Mouse (Mus musculus): Measurements from ENCODE around the gene Tubb1. TPM values are rescaled to one million over a fixed set of nuclear protein-coding genes. Genes with fewer than 3 reads are reported as not detected.

The Tubb1 gene
- 23.9 and 26.9 TPM in 2 replicates for polyA plus RNA-seq (2015; fragmentation: Nextera tagmentation; extraction: Ambion mirVana)

DNA sequence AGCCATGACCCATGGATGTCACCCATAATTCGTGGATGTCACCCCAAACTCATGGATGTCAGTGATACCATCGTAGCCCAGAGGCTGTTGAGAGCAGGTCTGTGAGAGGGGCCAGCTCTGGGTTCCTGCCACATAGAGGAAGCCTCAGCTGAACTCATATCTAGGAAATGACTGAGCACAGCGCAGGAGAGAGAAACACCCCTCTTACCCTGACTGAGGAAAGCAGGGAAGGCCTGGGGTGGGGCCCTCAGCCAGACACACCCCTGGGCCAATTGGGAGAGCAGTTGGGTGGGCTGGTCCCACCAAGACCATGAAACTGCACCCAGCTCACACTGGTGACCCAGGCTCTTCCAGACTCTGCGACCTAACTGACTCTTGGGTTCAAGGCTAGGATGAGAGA, at the start of gene Tubb1:
TSS of gene Tubb1 (plus strand) at position 343 of the 400 bp plus-strand sequence.
- peak; percentile 54 for ATAC-seq (ENCODE audit: insufficient read depth)
- Histone ChIP-seq H3K36me3 (replicated peaks) (no peaks in the 10 kb centered on the region), H3K27ac (replicated peaks) (peak within 1 kb of the TSS; percentile 91), H3K4me1 (replicated peaks) (peaks cover 49% of the 10 kb centered on the region), H3K9me3 (replicated peaks) (no peaks in the 10 kb centered on the region), H3K4me3 (replicated peaks) (no peak within 1 kb of the TSS), H3K27me3 (peaks cover 29% of the 10 kb centered on the region), H3K4me2 (0 out of 2 replicates have a peak within 1 kb of the TSS, but pooled peaks have one; percentile 0), H3K9ac (no peak within 1 kb of the TSS)
- 25% methylated on average over 4 of the region's 4 CpGs for WGBS (ENCODE audit: insufficient replicate concordance)

DNA sequence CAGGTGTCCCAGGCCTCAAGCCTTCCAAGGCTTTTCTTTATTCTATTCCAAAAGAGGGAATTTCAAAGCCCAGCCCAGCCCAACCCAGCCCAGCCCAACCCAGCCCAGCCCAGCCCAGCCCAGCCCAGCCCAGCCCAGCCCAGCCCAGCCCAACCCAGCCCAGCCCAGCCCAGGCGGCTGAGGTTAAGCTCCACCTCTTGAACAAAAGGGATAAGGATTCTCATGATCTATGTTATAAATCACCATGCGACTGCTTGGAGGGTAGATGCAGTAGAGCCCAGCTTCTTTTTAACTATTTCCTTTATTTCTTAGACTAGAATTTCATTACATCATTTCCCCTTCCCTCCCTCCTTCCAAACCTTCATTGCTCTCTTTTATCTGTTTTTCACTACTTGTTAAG, 40.3 kb upstream of the Tubb1 start:
- 39% methylated on average over 2 of the region's 2 CpGs for WGBS (ENCODE audit: insufficient replicate concordance)
- ATAC-seq (ENCODE audit: insufficient read depth) = peak; percentile 57
- no peaks in the 10 kb centered on the region for H3K36me3 ChIP-seq (replicated peaks)
- H3K27me3 ChIP-seq = peaks cover 8% of the 10 kb centered on the region; the same call in 1 of the 2 replicates
- H3K4me2 ChIP-seq = no peak overlapping the region
- no peak overlapping the region for H3K9ac ChIP-seq
- no peak overlapping the region for H3K4me3 ChIP-seq (replicated peaks)
- H3K27ac ChIP-seq (replicated peaks) = no peak overlapping the region
- no peaks in the 10 kb centered on the region for H3K9me3 ChIP-seq (replicated peaks)
- H3K4me1 ChIP-seq (replicated peaks) = peaks cover 11% of the 10 kb centered on the region

DNA sequence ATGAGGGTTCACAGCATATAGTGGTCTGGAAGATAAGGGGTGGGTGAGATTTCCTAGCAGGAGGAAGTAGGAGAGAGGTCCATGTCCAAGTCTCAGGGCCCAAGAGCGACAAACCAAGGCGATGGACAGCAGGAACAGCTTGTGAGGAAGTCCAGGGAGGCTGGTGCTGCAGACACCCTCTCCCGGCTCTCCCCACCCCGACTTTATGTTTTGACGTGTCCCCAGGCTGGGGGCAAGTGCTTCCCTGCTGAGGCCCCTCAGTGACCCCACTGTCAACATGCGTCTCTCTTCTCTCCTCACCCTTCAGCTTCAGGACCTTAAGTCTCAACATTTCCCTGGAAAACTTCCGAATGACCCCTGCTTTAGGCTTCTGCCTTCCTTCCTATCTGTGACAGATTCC, 37.4 kb upstream of the Tubb1 start:
- H3K27ac ChIP-seq (replicated peaks) = no peak overlapping the region
- WGBS (ENCODE audit: insufficient replicate concordance) = 60% methylated on average over 7 of the region's 7 CpGs
- H3K4me1 ChIP-seq (replicated peaks) = peaks cover 33% of the 10 kb centered on the region
- no peak overlapping the region for H3K4me3 ChIP-seq (replicated peaks)
- H3K9me3 ChIP-seq (replicated peaks) = no peaks in the 10 kb centered on the region
- peaks cover 2% of the 10 kb centered on the region; the same call in 1 of the 2 replicates for H3K27me3 ChIP-seq
- H3K9ac ChIP-seq = no peak overlapping the region
- no peak for ATAC-seq (ENCODE audit: insufficient read depth)
- H3K36me3 ChIP-seq (replicated peaks) = peaks cover 5% of the 10 kb centered on the region; the same call in 1 of the 2 replicates
- H3K4me2 ChIP-seq = no peak overlapping the region

DNA sequence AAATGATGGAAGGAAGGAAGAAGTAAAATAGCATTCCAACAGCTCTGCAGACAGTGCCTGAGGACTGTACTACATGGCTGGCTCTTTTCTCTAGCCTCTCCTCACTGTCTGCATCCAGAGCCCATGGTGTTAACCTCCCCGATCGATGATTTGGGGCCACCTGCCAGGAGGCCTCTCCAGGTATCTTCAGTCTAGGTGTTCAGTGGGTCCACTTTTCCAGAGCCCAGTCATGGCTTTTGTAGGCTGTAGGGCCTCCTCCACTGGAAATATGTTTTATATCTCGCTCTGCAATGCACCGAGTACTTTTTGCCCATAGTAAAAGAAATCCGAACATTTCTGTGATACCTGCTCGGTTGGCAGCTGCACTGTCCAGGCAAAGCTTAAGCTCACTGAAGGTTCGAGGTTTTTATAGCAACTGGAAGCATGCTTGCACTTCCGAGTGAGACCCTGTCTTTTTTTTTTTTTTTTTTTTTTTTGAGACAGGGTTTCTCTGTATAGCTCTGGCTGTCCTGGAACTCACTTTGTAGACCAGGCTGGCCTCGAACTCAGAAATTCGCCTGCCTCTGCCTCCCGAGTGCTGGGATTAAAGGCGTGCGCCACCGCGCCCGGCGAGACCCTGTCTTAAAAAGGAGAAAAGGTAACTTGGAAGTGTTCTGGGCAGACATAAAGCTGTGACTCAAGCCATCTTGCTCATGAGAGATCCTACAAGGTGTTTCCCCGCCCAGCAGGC, 35.3 kb upstream of the Tubb1 start:
- 31% methylated on average over 18 of the region's 18 CpGs for WGBS (ENCODE audit: insufficient replicate concordance)
- Histone ChIP-seq H3K27ac (replicated peaks) (no peak overlapping the region), H3K4me3 (replicated peaks) (peak overlapping the region; percentile 92), H3K4me2 (peak overlapping the region; percentile 80), H3K27me3 (no peaks in the 10 kb centered on the region; the same call in 1 of the 2 replicates), H3K9ac (no peak overlapping the region), H3K9me3 (replicated peaks) (no peaks in the 10 kb centered on the region), H3K4me1 (replicated peaks) (peaks cover 27% of the 10 kb centered on the region), H3K36me3 (replicated peaks) (peaks cover 14% of the 10 kb centered on the region)
- no peak for ATAC-seq (ENCODE audit: insufficient read depth)

DNA sequence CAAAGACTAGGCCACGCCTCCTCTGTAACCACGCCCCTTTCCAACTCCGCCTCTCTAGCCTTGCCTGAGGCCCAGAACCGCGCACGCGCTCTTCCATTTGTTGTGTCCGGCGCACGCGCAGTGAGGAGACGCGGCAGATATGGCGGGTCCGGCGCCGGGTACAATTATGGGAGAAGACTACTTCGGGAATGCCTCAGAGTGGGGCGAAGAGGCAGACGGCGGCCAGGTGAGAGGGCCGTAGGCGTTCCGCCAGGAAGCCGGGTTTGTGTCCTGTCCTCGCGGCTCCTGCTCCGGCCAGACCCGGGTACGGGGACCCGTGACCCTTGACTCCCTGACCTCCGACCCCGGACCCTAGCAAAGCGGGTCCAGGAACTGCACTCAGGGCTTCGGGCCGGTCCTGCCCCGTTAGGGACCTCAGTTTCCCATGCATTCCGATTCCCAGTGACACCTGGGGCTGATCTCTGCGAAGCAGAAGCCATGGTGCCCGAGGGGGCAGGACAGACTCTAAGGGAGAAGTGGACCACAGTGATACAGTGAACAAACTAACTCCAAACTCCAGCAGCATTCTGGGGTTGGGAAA, 34.7 kb upstream of the Tubb1 start, which contains the start of gene Nelfcd:
TSS of gene Nelfcd (plus strand) at position 74 of the 580 bp plus-strand sequence.
- H3K4me3 ChIP-seq (replicated peaks) = peak within 1 kb of the TSS; percentile 92
- H3K9ac ChIP-seq = peak within 1 kb of the TSS; percentile 93
- WGBS (ENCODE audit: insufficient replicate concordance) = under 1% methylated on average over 40 of the region's 40 CpGs
- peak; percentile 93 for ATAC-seq (ENCODE audit: insufficient read depth)
- H3K4me2 ChIP-seq = peak within 1 kb of the TSS; percentile 80
- no peaks in the 10 kb centered on the region; the same call in 1 of the 2 replicates for H3K27me3 ChIP-seq
- H3K4me1 ChIP-seq (replicated peaks) = peaks cover 23% of the 10 kb centered on the region
- H3K9me3 ChIP-seq (replicated peaks) = no peaks in the 10 kb centered on the region
- H3K27ac ChIP-seq (replicated peaks) = peak within 1 kb of the TSS; percentile 82
- H3K36me3 ChIP-seq (replicated peaks) = peaks cover 21% of the 10 kb centered on the region

DNA sequence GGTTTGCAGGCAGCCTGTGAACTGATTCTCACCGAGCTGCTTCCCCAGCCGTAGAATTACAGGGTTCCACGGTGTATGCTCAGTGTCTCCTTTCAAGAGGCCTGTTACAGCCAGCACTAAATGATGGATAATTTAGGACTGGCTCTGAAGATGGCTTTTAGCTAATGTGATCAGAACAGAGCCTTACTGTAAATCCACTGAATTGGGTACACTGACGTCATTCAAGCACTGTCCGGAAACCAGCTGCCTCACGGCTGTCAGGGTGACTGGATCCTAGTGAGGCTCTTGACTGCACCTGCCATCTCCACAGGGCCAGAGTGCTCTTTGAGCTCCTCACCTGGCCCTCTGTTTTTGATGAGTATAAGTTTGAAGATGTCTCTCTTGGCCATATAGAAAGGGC, 29.4 kb upstream of the Tubb1 start:
- peaks cover 74% of the 10 kb centered on the region for H3K36me3 ChIP-seq (replicated peaks)
- WGBS (ENCODE audit: insufficient replicate concordance) = 89% methylated on average over 6 of the region's 6 CpGs
- H3K4me2 ChIP-seq = no peak overlapping the region
- H3K9ac ChIP-seq = no peak overlapping the region
- H3K9me3 ChIP-seq (replicated peaks) = no peaks in the 10 kb centered on the region
- no peak for ATAC-seq (ENCODE audit: insufficient read depth)
- no peak overlapping the region for H3K4me3 ChIP-seq (replicated peaks)
- H3K4me1 ChIP-seq (replicated peaks) = peaks cover 21% of the 10 kb centered on the region
- no peak overlapping the region for H3K27ac ChIP-seq (replicated peaks)
- no peaks in the 10 kb centered on the region for H3K27me3 ChIP-seq

DNA sequence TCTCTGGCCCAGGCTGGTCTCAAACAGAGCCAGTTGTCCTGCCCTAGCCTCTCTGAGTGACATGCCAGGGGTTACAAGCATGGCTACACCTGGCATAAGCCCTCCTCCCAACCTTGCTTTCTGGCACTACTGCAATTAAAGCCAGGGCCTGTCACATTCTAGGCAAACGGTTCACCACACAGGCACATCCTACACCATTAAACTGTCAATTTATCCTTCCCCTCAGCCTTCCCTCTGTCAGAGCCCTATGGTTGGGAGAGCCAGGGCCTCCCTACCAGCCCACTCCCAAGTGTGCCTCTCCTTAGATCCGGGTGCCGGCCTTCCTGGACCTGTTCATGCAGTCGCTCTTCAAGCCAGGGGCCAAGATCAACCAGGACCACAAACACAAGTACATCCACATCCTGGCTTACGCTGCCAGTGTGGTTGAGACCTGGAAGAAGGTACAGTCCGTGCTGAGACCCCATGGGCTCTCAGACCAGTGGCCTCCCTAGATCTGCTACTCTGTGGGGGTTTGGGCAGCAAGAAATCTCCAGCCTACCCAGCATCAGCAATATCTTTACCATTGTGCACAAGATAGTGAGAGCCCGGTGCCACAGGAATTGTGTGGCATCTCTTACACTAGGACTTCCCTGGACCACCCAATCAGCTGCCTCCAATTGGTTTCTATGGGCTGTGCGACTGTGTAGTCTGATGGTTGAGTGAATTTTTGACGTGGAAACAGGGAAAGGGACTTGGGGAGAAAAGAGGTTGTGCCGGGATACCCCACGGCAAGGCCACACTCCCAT, 26.0 kb upstream of the Tubb1 start:
- Histone ChIP-seq H3K27me3 (no peaks in the 10 kb centered on the region), H3K9ac (no peak overlapping the region), H3K36me3 (replicated peaks) (peaks cover 100% of the 10 kb centered on the region), H3K4me2 (no peak overlapping the region), H3K4me3 (replicated peaks) (no peak overlapping the region), H3K9me3 (replicated peaks) (no peaks in the 10 kb centered on the region), H3K4me1 (replicated peaks) (no peaks in the 10 kb centered on the region), H3K27ac (replicated peaks) (no peak overlapping the region)
- no peak for ATAC-seq (ENCODE audit: insufficient read depth)
- 86% methylated on average over 11 of the region's 11 CpGs for WGBS (ENCODE audit: insufficient replicate concordance)

DNA sequence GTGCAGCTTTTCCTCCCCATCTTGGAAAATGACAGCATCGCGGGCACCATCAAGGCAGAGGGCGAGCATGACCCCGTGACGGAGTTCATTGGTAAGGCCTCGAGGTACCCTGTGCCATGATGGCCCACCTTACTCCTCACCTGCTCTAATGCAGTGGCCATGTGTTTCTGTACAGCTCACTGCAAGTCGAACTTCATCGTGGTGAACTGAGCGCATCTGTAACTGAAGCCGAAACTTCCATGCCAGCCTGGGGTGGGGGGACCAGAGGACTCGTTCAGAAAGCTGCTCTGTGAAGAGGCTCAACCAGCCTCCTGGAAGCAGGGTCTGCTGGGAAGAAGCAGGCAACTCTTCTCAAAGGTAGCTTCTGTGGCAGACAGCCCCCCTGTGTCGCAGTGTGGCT, 23.6 kb upstream of the Tubb1 start:
- 82% methylated on average over 12 of the region's 12 CpGs for WGBS (ENCODE audit: insufficient replicate concordance)
- peaks cover 97% of the 10 kb centered on the region for H3K36me3 ChIP-seq (replicated peaks)
- no peak for ATAC-seq (ENCODE audit: insufficient read depth)

DNA sequence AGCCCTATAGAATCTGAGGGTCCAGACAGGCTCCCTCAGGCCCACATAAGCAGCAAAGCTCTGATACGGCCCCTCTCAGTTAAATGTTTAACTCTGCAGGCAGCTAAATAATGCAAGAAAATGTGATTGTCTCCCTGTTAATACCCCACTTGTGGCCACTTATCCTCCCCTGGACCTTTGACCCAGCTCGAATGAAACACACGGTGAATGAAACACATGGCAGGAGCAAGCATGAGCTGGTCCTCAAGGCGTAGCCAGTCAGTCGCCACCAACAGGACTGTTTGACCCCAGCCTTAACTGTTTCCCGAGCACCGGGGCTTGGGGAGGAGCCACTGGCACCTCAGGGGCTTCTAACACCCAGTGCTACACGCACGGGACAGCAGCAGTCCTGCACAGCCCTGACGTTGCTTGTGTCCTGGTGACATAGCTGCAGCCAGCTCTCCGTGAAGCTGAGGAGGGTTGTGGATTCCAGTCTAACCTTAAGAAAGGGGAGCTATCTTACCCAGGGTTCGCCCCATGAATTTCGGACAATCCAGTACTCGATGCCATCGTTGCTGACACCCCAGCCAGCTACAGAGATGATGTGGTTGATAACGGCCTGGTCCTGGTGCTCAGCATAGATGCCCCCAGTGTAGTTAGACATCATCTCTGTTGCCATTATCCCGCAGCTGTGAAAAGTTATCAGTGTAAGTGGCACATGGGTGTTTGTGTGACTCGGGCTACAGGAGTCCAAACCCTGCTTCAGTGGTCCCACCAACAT, 22.2 kb upstream of the Tubb1 start:
- WGBS (ENCODE audit: insufficient replicate concordance) = 81% methylated on average over 18 of the region's 18 CpGs
- H3K4me1 ChIP-seq (replicated peaks) = no peaks in the 10 kb centered on the region
- H3K9ac ChIP-seq = no peak overlapping the region
- H3K27ac ChIP-seq (replicated peaks) = no peak overlapping the region
- no peak overlapping the region for H3K4me3 ChIP-seq (replicated peaks)
- ATAC-seq (ENCODE audit: insufficient read depth) = no peak
- H3K36me3 ChIP-seq (replicated peaks) = peaks cover 95% of the 10 kb centered on the region
- no peaks in the 10 kb centered on the region for H3K9me3 ChIP-seq (replicated peaks)
- H3K4me2 ChIP-seq = no peak overlapping the region
- no peaks in the 10 kb centered on the region for H3K27me3 ChIP-seq

More for the DNA sequence above, 23.6 kb upstream of the Tubb1 start:
- no peaks in the 10 kb centered on the region for H3K4me1 ChIP-seq (replicated peaks)
- H3K9me3 ChIP-seq (replicated peaks) = no peaks in the 10 kb centered on the region
- H3K27me3 ChIP-seq = no peaks in the 10 kb centered on the region
- H3K27ac ChIP-seq (replicated peaks) = no peak overlapping the region
- no peak overlapping the region for H3K9ac ChIP-seq
- H3K4me2 ChIP-seq = no peak overlapping the region
- no peak overlapping the region for H3K4me3 ChIP-seq (replicated peaks)

DNA sequence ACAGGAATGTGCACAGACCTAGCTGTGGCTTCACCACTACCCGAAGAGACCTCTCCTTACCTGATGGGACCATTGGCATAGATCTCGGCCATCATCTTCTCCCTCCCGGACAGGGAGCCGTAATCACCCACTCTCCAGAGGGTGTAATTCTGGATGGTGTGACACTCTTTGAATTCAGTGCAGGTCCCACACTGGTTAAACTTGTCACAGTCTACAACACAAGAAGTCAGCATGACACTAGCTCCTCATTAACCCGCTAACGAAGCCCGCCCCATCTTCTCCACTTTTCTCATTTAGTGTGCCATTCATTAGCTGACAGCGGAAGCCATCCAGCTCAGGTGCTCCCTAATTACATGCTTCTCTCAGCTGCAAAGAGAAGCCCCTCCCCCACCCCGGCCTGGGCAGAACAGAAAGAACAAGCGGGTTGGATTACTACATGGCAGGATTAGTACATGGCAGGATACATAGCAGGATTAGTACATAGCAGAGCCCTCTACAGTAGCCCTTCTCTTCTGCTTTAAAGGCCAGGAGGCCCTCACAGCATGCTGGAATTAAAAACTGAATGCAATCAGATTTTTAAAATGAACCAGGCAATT, 21.4 kb upstream of the Tubb1 start:
- no peaks in the 10 kb centered on the region for H3K4me1 ChIP-seq (replicated peaks)
- H3K9me3 ChIP-seq (replicated peaks) = no peaks in the 10 kb centered on the region
- no peak overlapping the region for H3K4me3 ChIP-seq (replicated peaks)
- H3K36me3 ChIP-seq (replicated peaks) = peaks cover 92% of the 10 kb centered on the region
- 88% methylated on average over 10 of the region's 10 CpGs for WGBS (ENCODE audit: insufficient replicate concordance)
- H3K9ac ChIP-seq = no peak overlapping the region
- no peak overlapping the region for H3K4me2 ChIP-seq
- no peak overlapping the region for H3K27ac ChIP-seq (replicated peaks)
- no peak for ATAC-seq (ENCODE audit: insufficient read depth)
- H3K27me3 ChIP-seq = no peaks in the 10 kb centered on the region
